Mouse (Mus musculus) liver, embryonic 12.5 days (tissue): ENCODE data around the gene Fads6. TPM values are rescaled to one million over a fixed set of nuclear protein-coding genes. Genes with fewer than 3 reads are reported as not detected.

Experiments
- ATAC-seq: fragments of 200-750 bp; cut with Nextera tagmentation; 2 replicates; pipeline ENCODE4 v1.8.0; 2017; ENCODE audit warnings: moderate number of reproducible peaks, mild to moderate bottlenecking, moderate library complexity
- H3K27ac ChIP-seq: fragments of 300-500 bp; sonication (generic); 2 replicates; pipeline ENCODE4 v1.5.1; 2016; ENCODE audit warnings: mild to moderate bottlenecking
- H3K27me3 ChIP-seq: fragments of 300-500 bp; sonication (generic); replicated peaks from 2 replicates; pipeline ENCODE4 v1.6.1; 2016; ENCODE audit warnings: mild to moderate bottlenecking, moderate library complexity
- H3K36me3 ChIP-seq: fragments of 300-500 bp; sonication (generic); 2 replicates; pipeline ENCODE4 v1.6.1; 2016; ENCODE audit warnings: mild to moderate bottlenecking, moderate library complexity
- H3K4me1 ChIP-seq: fragments of 300-500 bp; sonication (generic); 2 replicates; pipeline ENCODE4 v1.6.1; 2016
- H3K4me2 ChIP-seq: fragments of 300-500 bp; sonication (generic); 2 replicates; pipeline ENCODE4 v1.6.1; 2016; ENCODE audit warnings: mild to moderate bottlenecking, moderate library complexity
- H3K4me3 ChIP-seq: fragments of 300-500 bp; sonication (generic); 2 replicates; pipeline ENCODE4 v1.5.1; 2016; ENCODE audit warnings: mild to moderate bottlenecking, moderate library complexity
- H3K9ac ChIP-seq: fragments of 300-500 bp; sonication (generic); 2 replicates; pipeline ENCODE4 v1.6.1; 2016; ENCODE audit warnings: mild to moderate bottlenecking, moderate library complexity
- H3K9me3 ChIP-seq: fragments of 300-500 bp; sonication (generic); replicated peaks from 2 replicates; pipeline ENCODE4 v1.6.1; 2016; ENCODE audit warnings: mild to moderate bottlenecking, moderate library complexity
- WGBS: fragments of 180-500 bp; shearing (Covaris S2); methylation state at CpG from one replicate; pipeline ENCODE4 v1.1.7; 2016; ENCODE audit not compliant: insufficient replicate concordance; 5-methylcytosine and 5-hydroxymethylcytosine counted together
- polyA plus RNA-seq: library from polyadenylated mRNA; unstranded; fragments of >200 nt; fragmentation: Nextera tagmentation; extraction: Ambion mirVana; gene quantifications from 2 replicates; pipeline ENCODE4 v1.2.1, GENCODE M21; 2016

Fads6 gene
- polyA plus RNA-seq, 1 experiment from 2014 or later, result 2.4 TPM

DNA sequence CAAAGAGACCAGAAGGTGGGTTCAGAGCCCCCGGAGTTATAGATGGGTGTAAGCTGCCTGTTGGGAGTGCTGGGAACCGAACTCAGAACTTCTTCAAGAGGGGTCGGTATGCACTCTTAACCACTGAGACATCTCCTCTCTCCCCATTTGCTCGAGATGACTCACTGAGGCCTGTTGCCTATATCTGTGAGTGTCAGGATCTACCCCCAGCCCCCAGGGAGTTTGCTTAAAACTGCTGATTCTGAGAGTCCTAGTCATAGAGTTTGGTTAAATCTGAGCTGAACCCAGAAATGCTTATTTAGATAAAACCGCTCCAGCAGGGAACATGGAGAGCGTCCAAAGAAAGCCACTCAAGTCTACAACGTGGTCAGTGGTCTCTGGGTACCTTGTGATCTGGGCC, 23.3 kb downstream of the Fads6 start:
- ATAC-seq, result no peak
- Histone ChIP-seq H3K9me3 (no peaks in the 10 kb centered on the region), H3K27me3 (peaks cover 5% of the 10 kb centered on the region; the same call in 1 of the 2 replicates), H3K9ac (no peak overlapping the region), H3K4me1 (peaks cover 59% of the 10 kb centered on the region), H3K4me2 (no peak overlapping the region), H3K27ac (no peak overlapping the region), H3K4me3 (no peak overlapping the region), H3K36me3 (peaks cover 14% of the 10 kb centered on the region)
- WGBS, result 70% methylated on average over 7 of the region's 7 CpGs

DNA sequence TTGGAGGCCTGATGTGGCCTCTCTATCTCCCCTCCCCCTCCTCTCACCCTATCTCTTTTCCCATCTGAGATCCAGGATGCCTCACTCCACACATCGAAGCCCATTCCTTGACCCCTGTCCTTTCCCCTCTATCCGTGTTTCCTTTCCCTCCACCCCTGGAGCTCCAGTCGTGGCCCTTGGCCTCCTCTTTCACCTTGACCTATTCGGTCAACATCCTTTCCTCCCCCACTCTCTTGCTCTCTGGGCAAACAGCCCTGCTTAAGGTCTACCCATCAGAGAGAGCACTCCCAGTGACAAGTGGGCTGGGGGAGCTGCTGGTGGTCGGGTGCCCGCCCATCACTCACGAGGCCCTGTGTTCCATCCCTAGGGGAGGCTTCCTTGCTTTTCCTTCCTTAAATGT, 23.7 kb downstream of the Fads6 start:
- H3K4me3 ChIP-seq, result no peak overlapping the region
- 60% methylated on average over 7 of the region's 7 CpGs for WGBS
- H3K27me3 ChIP-seq, result peaks cover 9% of the 10 kb centered on the region; the same call in 1 of the 2 replicates
- H3K9ac ChIP-seq, result no peak overlapping the region
- no peak overlapping the region for H3K27ac ChIP-seq
- peaks cover 18% of the 10 kb centered on the region for H3K36me3 ChIP-seq
- H3K4me1 ChIP-seq, result peaks cover 54% of the 10 kb centered on the region
- no peak for ATAC-seq
- no peak overlapping the region for H3K4me2 ChIP-seq
- no peaks in the 10 kb centered on the region for H3K9me3 ChIP-seq

DNA sequence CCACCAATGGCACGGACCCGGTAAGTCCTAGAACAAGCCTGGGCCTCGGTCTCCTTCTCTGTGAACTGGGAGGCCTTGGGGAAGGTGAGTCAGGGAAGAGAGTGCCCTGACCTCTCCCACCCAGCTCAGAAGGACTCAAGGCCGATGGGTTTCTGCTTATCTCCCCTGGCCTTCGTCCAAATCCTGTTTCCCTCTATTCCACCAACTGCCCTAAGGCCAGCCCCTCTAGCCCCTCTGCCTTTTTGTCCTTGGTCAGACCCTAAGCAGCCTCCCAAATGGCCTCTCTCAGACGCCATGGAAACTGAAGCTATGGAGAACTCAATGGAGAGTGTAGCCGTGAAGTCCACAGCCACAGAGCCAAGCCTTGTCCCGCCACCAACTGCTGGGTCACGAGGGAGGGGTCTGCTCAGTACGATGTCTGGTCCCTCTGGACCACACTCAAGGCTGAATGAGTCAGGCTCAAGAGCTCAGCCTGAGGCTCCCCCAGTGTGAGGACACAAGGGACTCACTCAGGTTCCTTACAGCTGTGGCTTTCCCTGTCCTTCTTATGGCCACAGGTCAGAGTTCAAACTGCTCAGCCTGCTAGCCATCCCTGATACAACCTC, 24.5 kb downstream of the Fads6 start:
- H3K27ac ChIP-seq, result no peak overlapping the region
- no peak for ATAC-seq
- H3K27me3 ChIP-seq, result peaks cover 17% of the 10 kb centered on the region
- WGBS, result 66% methylated on average over 10 of the region's 10 CpGs
- no peak overlapping the region for H3K4me3 ChIP-seq
- no peaks in the 10 kb centered on the region for H3K9me3 ChIP-seq
- no peak overlapping the region for H3K4me2 ChIP-seq
- H3K9ac ChIP-seq, result no peak overlapping the region
- peaks cover 47% of the 10 kb centered on the region for H3K4me1 ChIP-seq
- H3K36me3 ChIP-seq, result peaks cover 26% of the 10 kb centered on the region

DNA sequence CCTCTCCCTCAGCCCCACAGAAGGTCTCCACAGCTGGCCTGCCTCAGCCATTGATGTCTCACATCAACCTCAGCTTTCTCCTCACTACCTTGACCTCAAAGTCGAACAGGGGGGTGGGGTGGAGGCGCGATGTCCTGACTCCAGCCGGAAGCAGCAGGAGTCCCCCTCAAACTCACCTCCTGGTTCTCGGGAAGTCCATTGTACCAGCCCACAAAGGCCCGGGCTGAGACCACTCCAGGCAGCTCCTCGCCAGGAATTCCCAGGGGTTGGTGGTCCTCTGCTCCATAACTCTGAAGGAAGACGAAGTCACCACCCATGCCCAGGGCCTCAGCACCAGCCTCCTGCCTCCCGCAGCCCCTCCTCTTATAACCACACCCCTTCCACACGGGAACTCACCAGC, 26.0 kb downstream of the Fads6 start:
- no peak for ATAC-seq
- Histone ChIP-seq H3K9ac (no peak overlapping the region), H3K4me3 (no peak overlapping the region), H3K4me1 (peaks cover 54% of the 10 kb centered on the region), H3K9me3 (no peaks in the 10 kb centered on the region), H3K27ac (no peak overlapping the region), H3K27me3 (peaks cover 32% of the 10 kb centered on the region), H3K36me3 (peaks cover 28% of the 10 kb centered on the region), H3K4me2 (no peak overlapping the region)
- WGBS, result 64% methylated on average over 10 of the region's 10 CpGs

DNA sequence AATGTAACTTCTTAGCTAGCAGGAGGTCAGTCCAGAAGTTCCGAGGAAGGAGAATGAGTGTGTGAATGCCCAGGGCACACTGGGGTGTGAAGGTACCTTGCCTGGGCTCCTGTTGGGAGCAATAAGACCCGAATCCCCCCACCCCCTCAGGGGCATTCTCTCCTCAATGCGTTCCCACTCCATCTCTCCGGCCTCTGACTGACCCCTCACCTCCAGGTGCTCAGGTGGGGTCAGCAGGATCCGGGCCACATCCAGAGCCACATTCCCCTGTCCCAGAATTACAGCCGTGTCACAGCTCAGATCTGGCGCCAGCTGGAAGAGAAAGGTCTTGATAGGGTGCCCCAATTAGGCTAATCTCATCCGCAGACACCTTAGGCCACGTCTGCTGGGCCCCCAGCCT, 26.4 kb downstream of the Fads6 start:
- Histone ChIP-seq H3K27ac (no peak overlapping the region), H3K9ac (no peak overlapping the region), H3K4me2 (no peak overlapping the region), H3K4me3 (no peak overlapping the region), H3K27me3 (peaks cover 36% of the 10 kb centered on the region), H3K36me3 (peaks cover 28% of the 10 kb centered on the region), H3K9me3 (no peaks in the 10 kb centered on the region), H3K4me1 (peaks cover 52% of the 10 kb centered on the region)
- no peak for ATAC-seq
- 65% methylated on average over 9 of the region's 9 CpGs for WGBS

DNA sequence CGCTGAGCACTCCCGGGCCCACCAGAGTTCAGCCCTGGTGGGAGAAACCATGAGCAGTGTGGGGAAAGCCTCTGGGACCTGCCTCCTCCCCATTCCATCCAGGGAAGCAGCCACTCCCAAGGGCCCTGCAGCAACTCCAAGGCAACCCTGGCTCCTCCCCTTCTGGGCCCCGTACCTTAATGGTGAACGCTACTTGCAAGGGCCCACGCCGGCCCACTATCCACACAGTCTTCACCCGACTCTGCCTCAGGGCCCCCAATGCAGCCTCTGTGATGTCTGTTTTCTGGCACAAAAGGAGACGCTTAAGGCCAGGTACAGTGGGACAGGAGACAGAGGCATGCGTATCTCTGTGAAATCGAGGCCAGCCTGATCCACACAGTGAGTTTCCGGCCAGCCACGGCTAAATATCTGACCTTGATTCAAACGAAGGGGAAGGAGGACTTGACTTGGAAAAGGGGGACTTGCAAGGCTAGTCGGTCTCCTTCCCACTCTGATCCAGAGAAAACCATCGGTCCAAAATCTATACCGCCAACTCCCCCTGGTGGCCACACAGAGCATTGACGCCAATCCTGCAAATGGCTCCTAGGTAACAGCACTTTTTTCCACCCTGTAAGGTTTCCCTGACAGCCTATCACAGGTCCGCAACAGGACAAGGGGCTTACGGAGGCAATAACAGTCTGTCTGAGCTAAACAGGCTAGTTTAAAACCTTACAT, 27.2 kb downstream of the Fads6 start:
- WGBS, result 33% methylated on average over 17 of the region's 19 CpGs
- Histone ChIP-seq H3K4me1 (peaks cover 44% of the 10 kb centered on the region), H3K27me3 (peaks cover 44% of the 10 kb centered on the region), H3K27ac (no peak overlapping the region), H3K4me2 (no peak overlapping the region), H3K36me3 (peaks cover 28% of the 10 kb centered on the region), H3K9ac (no peak overlapping the region), H3K4me3 (no peak overlapping the region), H3K9me3 (no peaks in the 10 kb centered on the region)
- no peak for ATAC-seq

DNA sequence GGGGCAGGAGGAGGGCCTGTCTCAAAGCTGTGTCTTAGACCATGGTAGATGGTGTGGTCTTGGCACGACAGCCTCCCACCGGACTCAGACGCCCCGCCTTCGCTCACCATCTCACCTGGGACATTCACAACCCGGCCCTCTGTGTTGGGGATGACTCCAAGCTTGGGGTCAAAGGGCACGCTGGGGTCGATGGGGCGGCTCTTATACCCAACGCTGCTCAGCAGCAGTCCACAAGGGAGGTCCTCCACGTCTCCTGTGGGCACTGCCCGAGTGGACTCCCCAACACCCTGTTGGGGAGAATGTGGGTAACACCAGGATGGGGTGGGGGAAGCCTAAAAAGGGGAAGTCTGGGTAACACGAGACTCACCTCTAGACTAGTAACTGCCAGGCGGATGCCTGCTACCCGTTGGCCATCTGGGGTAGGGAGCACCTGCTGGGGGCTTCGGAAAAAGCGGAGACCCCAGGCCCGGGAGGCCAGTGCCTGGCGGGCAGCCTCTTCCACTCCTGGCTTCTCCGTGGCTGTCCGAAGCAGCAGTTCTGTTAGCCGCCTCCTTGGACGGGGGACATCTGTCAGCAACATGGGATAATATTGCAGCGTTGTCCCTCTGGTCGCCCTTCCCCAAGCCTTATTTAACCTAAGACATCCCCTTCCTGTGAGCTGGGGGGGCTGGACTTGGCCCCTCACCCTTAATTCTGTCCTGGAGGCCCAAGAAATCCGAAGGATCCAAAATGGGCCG, 28.0 kb downstream of the Fads6 start:
- Histone ChIP-seq H3K9ac (no peak overlapping the region), H3K4me3 (no peak overlapping the region), H3K27me3 (peaks cover 52% of the 10 kb centered on the region), H3K9me3 (no peaks in the 10 kb centered on the region), H3K4me1 (peaks cover 36% of the 10 kb centered on the region), H3K36me3 (peaks cover 28% of the 10 kb centered on the region), H3K27ac (no peak overlapping the region), H3K4me2 (no peak overlapping the region)
- 84% methylated on average over 27 of the region's 27 CpGs for whole genome bisulfite sequencing
- ATAC-seq, result no peak

DNA sequence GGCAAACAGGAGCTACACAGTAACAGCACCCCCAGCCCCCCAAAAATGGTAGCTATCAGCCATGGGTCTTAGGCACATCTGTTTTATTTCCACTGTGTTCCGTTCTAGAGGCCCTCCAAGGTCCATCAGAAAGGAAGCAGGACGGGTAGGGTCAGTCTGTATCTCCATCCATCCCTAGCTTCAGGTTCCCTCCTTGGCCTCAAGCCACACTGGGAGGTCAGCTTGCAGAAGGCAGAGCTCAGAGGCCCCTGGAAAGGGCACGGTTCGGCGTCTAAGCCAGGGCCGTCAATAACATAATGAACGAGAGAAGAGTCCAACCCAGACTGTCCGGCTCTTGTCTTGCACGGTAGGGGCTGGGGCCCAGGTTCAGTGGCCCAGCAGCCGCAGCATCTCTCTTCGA, 29.5 kb downstream of the Fads6 start:
- Histone ChIP-seq H3K4me1 (peaks cover 21% of the 10 kb centered on the region), H3K9ac (no peak overlapping the region), H3K27ac (no peak overlapping the region), H3K36me3 (peaks cover 28% of the 10 kb centered on the region), H3K4me2 (no peak overlapping the region), H3K4me3 (no peak overlapping the region), H3K9me3 (no peaks in the 10 kb centered on the region), H3K27me3 (peaks cover 67% of the 10 kb centered on the region)
- ATAC-seq, result no peak
- 76% methylated on average over 11 of the region's 11 CpGs for WGBS

DNA sequence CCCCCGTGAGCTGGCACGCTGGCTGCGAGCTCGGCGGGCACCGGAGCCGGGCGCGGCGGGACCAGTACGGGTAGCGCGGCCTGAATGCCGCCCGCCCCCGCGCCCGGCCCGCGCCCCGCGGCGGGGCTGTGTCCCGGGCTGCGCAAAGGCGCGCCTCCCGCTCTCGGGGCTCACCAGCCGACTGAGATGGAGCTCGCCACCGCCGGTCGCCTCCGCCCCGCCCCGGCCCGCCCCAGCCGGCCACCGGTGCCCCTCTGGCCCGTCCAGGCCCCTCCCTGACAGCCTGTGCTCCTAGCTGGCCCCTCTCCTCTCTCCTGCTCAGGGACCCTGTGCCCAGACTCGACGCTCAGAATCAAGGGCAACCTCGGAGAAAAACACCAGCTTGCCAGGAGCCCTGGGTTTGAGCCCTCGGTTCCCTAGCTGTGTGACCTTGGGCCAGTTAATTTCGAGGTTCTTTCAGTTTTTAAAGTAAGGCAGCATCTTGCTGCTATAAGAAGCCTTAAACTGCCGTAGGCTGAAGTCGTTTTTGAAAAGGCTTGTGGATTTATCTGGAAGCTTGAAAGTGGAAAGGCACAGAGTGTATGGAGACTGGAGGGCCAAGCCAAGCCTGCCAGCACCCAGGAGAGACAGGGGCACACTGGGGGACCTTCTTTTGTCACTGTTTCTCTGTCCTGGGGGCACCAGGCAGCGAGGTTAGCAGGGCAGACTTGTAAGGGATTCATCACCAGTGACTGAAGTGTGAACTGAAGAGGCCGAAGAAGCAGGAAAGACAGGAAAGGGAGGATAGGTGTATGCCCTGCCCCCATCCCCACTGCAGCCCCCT, 30.2 kb downstream of the Fads6 start, which contains the start of gene Grin2c:
Grin2c (minus strand) TSS at position 183 of the 823 bp plus-strand sequence.
- Histone ChIP-seq H3K9ac (0 out of 2 replicates have a peak within 1 kb of the TSS, but pooled peaks have one; percentile 47), H3K36me3 (peaks cover 28% of the 10 kb centered on the region), H3K4me3 (peak within 1 kb of the TSS; percentile 43), H3K4me2 (peak within 1 kb of the TSS; percentile 62), H3K27ac (no peak within 1 kb of the TSS), H3K4me1 (peaks cover 15% of the 10 kb centered on the region; the same call in 1 of the 2 replicates), H3K9me3 (no peaks in the 10 kb centered on the region), H3K27me3 (peaks cover 74% of the 10 kb centered on the region)
- ATAC-seq, result no peak
- WGBS, result 9% methylated on average over 35 of the region's 50 CpGs

DNA sequence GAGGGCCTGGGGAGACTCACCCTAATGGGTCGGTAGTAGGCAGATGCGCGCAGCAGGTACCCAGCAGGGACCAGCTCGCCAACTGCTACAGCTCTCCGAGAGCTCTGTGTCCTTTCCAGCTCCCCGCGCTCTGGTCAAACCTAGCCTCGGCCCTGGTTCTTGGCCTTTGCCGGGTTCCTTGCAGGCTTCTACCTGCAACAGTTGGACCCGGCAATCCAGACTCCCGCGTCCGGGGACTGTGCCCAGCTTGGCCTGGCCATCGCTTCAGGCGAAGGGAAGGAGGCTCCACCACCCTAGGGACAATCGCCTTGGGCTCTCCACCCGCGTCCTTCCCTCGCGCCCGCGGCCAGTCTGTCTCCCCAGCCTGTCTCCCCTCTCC, 31.1 kb downstream of the Fads6 start:
- 6% methylated on average over 22 of the region's 22 CpGs for WGBS
- no peak overlapping the region for H3K27ac ChIP-seq
- no peak for ATAC-seq
- peaks cover 15% of the 10 kb centered on the region; the same call in 1 of the 2 replicates for H3K4me1 ChIP-seq
- peak overlapping the region; percentile 43 for H3K4me3 ChIP-seq
- no peak overlapping the region for H3K9ac ChIP-seq
- peaks cover 83% of the 10 kb centered on the region for H3K27me3 ChIP-seq
- H3K9me3 ChIP-seq, result no peaks in the 10 kb centered on the region
- peak overlapping the region; percentile 62 for H3K4me2 ChIP-seq
- H3K36me3 ChIP-seq, result peaks cover 19% of the 10 kb centered on the region

DNA sequence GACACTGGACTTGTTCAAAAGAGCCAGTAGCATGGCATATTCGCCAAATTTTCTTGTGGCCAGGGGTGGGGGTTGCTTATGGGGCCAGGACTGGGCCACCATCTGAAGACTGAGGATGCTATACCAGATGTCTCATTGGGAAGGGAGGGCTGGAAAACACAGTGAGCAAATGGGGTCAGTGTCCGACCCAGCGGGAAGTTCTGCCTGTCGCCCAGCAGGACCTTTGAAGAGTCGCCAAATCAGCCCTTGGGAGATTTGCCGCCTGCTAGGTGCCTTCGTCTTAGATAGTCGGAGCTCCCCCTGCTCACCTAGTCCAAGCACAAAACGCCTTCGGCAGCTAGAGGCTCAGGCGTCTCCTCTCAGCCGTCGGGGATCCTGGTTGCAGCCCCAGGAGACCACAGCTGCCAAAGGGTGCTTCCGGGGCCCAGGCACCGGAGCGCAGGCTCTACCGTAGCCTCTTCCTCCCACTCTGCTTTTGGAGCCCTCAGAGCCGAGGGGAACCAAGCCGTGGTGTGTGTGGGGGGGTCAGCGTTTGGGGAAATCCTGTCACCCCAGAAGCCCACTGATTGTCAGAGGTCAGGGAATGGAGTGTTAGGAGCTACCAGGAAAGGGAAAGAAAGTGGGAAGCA, 31.6 kb downstream of the Fads6 start:
- no peak overlapping the region for H3K9ac ChIP-seq
- no peak overlapping the region for H3K4me3 ChIP-seq
- no peak for ATAC-seq
- no peaks in the 10 kb centered on the region for H3K9me3 ChIP-seq
- peaks cover 15% of the 10 kb centered on the region; the same call in 1 of the 2 replicates for H3K4me1 ChIP-seq
- H3K36me3 ChIP-seq, result peaks cover 19% of the 10 kb centered on the region
- WGBS, result 5% methylated on average over 20 of the region's 20 CpGs
- H3K4me2 ChIP-seq, result peak overlapping the region; percentile 62; the same call in 1 of the 2 replicates
- no peak overlapping the region for H3K27ac ChIP-seq
- H3K27me3 ChIP-seq, result peaks cover 88% of the 10 kb centered on the region
